Mouse (Mus musculus) erythroblast, embryonic 14.5 days (primary cell): ENCODE data around the gene Smarca2. TPM values are rescaled to one million over a fixed set of nuclear protein-coding genes. Genes with fewer than 3 reads are reported as not detected.

ENCODE experiments used
- H3K27me3 ChIP-seq: 2 replicates; pipeline ENCODE4 v1.6.1; 2012; ENCODE audit warnings: inconsistent platforms; ENCODE audit not compliant: control insufficient read depth
- H3K36me3 ChIP-seq: 2 replicates; pipeline ENCODE4 v1.6.1; 2012; ENCODE audit warnings: mild to moderate bottlenecking, inconsistent platforms; ENCODE audit not compliant: control insufficient read depth
- H3K4me1 ChIP-seq: 2 replicates; pipeline ENCODE4 v1.6.1; 2012; ENCODE audit warnings: inconsistent platforms; ENCODE audit not compliant: control insufficient read depth
- H3K4me3 ChIP-seq: replicated peaks from 2 replicates; pipeline ENCODE3; 2012; ENCODE audit warnings: moderate library complexity, mild to moderate bottlenecking, inconsistent platforms
- H3K9me3 ChIP-seq: 2 replicates; pipeline ENCODE4 v1.6.1; 2012; ENCODE audit warnings: low read length, inconsistent platforms, mixed read lengths; ENCODE audit not compliant: control insufficient read depth
- GATA1 ChIP-seq: IDR thresholded peaks from 2 replicates; pipeline ENCODE4 v1.6.1; 2012; ENCODE audit warnings: low read length, inconsistent platforms, mixed read lengths
- TAL1 ChIP-seq: IDR thresholded peaks from 3 replicates; pipeline ENCODE4 v1.6.1; 2012; ENCODE audit warnings: low read length, inconsistent platforms, mixed read lengths
- polyA plus RNA-seq: library from polyadenylated mRNA; stranded (reverse); fragments of >175 nt; gene quantifications from 2 replicates; pipeline ENCODE4 v1.2.3, GENCODE M21; 2012

Smarca2 gene
- polyA plus RNA-seq, 1 experiment = 0.03 TPM

DNA sequence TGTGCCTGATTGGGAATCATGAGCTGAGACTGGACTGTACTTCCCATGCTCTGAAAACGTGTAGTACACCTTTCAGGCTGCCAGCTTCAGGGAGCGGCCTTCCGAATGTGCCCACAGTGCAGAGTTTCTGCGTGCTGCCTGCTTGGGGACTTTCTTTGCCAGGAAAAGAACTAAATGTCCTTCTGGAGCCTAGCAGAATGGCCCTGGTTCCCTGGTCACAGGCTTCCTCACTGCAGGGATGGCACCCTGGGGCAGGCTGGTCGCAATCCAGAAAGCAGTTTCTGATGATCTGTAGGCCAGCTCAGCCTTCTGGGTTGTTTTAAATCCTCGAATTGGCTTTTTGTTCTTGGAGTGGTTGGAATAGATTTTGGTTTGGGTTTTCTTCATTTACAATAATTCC is 71.1 kb downstream of the Smarca2 start:
- Histone ChIP-seq H3K9me3 (no peaks in the 10 kb centered on the region), H3K27me3 (no peaks in the 10 kb centered on the region), H3K4me3 (no peak overlapping the region), H3K4me1 (no peaks in the 10 kb centered on the region), H3K36me3 (no peaks in the 10 kb centered on the region)
- TF ChIP-seq GATA1 = no peak
- no peak for TF ChIP-seq TAL1

DNA sequence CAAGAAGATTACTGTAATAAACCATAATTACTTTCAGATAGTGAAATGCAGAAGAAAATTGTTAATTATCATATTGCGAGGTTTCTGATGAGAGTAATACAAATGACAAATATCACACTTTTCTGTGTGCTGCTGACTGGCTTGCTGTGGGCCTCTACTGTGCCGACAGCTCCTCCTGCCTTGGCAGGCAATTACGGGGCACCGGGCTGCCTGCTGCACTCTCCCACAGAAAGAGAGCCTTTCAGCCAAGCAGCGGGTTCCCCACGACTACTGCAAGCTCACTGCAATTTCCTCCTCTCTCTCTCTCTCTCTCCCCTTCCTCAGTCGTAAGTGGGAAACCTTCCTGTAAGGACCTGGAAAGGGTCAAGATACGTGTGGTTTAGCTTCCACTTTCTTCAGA is 73.7 kb downstream of the Smarca2 start:
- Histone ChIP-seq H3K4me1 (no peaks in the 10 kb centered on the region), H3K9me3 (no peaks in the 10 kb centered on the region), H3K36me3 (no peaks in the 10 kb centered on the region), H3K4me3 (no peak overlapping the region), H3K27me3 (no peaks in the 10 kb centered on the region)
- TF ChIP-seq GATA1 (no peak), TAL1 (no peak)

DNA sequence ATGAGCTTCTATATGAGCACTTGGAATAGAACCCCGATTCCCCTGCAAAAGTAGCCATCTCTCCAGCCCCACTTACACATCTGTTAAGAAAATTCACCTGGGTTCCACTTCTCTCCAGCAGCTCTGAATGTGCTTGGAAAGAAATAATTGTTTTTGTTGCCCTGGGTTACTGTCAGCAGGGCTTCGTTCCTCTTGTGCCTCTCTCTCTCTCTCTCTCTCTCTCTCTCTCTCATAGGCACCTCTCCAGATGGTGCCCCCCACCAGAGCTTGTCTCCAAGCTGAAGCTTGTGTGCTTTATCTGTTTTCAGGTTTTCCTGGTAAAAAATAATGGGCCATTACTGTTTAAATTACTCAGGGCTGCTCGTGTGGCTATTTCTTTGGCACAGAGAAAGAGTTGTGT is 74.8 kb downstream of the Smarca2 start:
- Histone ChIP-seq H3K9me3 (no peaks in the 10 kb centered on the region), H3K4me3 (no peak overlapping the region), H3K36me3 (no peaks in the 10 kb centered on the region), H3K4me1 (no peaks in the 10 kb centered on the region), H3K27me3 (no peaks in the 10 kb centered on the region)
- TF ChIP-seq TAL1 (no peak), GATA1 (no peak)

GRCm38 (mm10) chr19:26681549-26681948 is 76.7 kb downstream of the Smarca2 start:
- H3K4me1 ChIP-seq = no peaks in the 10 kb centered on the region
- H3K4me3 ChIP-seq = no peak overlapping the region
- no peaks in the 10 kb centered on the region for H3K27me3 ChIP-seq
- H3K9me3 ChIP-seq = no peaks in the 10 kb centered on the region
- no peaks in the 10 kb centered on the region for H3K36me3 ChIP-seq
- TF ChIP-seq GATA1 (no peak), TAL1 (no peak)

- TF ChIP-seq TAL1 = no peak
- no peaks in the 10 kb centered on the region for H3K4me1 ChIP-seq
- no peaks in the 10 kb centered on the region for H3K27me3 ChIP-seq
- no peaks in the 10 kb centered on the region for H3K36me3 ChIP-seq
- no peak overlapping the region for H3K4me3 ChIP-seq
- no peaks in the 10 kb centered on the region for H3K9me3 ChIP-seq
Measured at GRCm38 (mm10) chr19:26682130-26682529, 77.3 kb downstream of the Smarca2 start.

DNA sequence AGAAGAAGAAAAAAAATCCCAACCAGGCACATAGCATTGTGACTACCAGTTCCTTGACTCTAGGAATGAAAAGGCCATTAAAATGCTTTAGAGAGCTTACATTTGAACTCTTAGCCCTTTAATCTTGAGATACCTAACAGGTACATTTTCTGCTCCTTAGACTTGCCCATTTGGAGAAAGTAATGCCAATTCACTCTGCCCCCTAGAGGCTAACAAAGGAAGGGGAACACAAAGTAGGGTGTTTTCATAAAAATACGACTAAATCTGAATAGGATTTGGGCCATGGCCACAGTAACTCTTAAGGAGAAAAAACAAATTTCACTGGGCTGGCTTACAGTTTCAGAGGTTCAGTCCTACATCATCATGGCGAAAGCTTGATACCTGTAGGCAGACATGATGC is 77.9 kb downstream of the Smarca2 start:
- no peak overlapping the region for H3K4me3 ChIP-seq
- H3K36me3 ChIP-seq = no peaks in the 10 kb centered on the region
- no peaks in the 10 kb centered on the region for H3K27me3 ChIP-seq
- no peaks in the 10 kb centered on the region for H3K4me1 ChIP-seq
- H3K9me3 ChIP-seq = no peaks in the 10 kb centered on the region
- no peak for TF ChIP-seq GATA1
- TF ChIP-seq TAL1 = no peak

DNA sequence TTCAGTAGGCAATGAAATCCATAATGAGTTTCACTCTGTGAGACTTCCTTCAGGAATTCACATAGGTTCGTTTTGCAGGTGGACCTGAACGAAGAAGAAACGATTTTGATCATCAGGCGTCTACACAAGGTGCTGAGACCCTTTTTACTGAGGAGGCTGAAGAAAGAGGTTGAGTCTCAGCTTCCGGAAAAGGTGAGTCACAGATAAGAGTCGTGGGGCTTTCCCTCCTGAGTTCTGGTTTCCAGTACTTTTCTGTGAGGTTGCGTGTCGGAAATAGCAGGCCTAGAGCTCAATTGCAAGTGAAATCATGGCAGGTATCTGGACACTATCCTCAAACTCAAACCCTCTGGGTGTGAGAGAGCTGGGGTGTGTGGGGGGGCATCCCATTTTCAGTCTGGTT is 78.9 kb downstream of the Smarca2 start:
- H3K36me3 ChIP-seq = no peaks in the 10 kb centered on the region
- no peaks in the 10 kb centered on the region for H3K9me3 ChIP-seq
- no peaks in the 10 kb centered on the region for H3K4me1 ChIP-seq
- no peaks in the 10 kb centered on the region for H3K27me3 ChIP-seq
- no peak overlapping the region for H3K4me3 ChIP-seq
- TF ChIP-seq TAL1 (no peak), GATA1 (no peak)

DNA sequence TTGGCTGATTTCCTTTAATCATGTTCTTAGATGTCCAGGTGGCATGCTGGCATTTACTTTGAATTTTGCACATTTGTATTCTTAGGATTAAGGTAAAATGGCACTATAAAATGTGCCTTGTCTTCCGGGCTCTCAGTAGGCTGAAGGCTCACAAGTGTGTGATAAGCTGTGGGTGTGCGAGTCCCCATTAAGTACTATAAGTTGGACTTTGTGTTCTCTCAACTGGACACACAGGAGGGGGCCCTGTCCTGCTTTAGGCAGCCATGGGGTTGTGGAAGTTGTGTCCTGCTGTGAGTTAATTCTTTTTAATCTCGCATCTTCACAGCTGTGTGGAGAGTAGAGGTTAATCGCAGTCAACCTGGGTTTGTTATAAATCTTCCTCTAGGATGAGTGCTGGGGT is 85.7 kb downstream of the Smarca2 start:
- Histone ChIP-seq H3K4me3 (no peak overlapping the region), H3K27me3 (no peaks in the 10 kb centered on the region), H3K4me1 (no peaks in the 10 kb centered on the region), H3K36me3 (no peaks in the 10 kb centered on the region), H3K9me3 (no peaks in the 10 kb centered on the region)
- no peak for TF ChIP-seq GATA1
- no peak for TF ChIP-seq TAL1

DNA sequence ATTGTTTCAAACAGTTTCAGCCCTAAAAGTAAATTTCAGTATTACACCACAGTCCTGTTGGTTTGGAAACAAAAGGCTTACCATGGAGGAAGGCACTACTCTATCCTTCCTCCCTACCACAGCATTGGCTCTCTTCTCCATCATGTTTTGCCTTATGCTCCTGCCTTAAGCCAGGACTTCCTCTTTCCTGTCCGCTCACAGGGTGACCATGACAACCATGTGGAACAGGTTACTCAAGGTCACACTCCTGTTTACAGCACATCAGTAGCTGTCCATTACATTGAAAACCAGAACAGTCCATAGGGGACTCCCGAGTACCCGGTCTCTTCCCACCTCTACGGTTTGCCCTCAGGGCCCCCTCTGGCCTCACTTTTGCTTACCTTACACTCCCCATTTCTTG is 92.3 kb downstream of the Smarca2 start:
- H3K9me3 ChIP-seq = no peaks in the 10 kb centered on the region
- TF ChIP-seq TAL1 (no peak), GATA1 (no peak)
- H3K4me3 ChIP-seq = no peak overlapping the region
- H3K36me3 ChIP-seq = no peaks in the 10 kb centered on the region
- no peaks in the 10 kb centered on the region for H3K4me1 ChIP-seq
- no peaks in the 10 kb centered on the region for H3K27me3 ChIP-seq

GRCm38 (mm10) chr19:26704545-26705209 is 99.8 kb downstream of the Smarca2 start:
- no peak for TF ChIP-seq GATA1
- no peak for TF ChIP-seq TAL1
- Histone ChIP-seq H3K36me3 (no peaks in the 10 kb centered on the region), H3K9me3 (no peaks in the 10 kb centered on the region)

DNA sequence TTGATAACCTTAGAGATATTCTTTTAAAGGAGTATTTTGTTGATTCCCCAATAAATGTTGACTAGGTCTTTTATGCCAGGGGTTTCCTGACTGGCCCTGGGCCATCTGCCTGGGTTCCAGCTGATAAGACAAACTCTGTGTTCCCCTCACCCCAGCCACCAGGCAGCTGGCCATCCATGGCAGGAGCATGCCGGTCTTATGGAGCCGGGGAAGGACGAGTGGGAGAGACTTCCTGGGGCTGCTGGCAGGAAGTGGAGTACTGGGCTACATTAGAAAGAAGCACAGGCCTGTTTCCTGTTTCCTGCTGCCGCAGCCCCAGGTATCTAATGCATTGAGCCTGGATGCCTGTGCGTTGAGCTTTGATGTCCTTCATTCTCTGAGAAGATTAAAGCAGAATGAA is 102.1 kb downstream of the Smarca2 start:
- Histone ChIP-seq H3K4me1 (no peaks in the 10 kb centered on the region; the same call in 1 of the 2 replicates), H3K27me3 (no peaks in the 10 kb centered on the region), H3K36me3 (no peaks in the 10 kb centered on the region), H3K9me3 (no peaks in the 10 kb centered on the region), H3K4me3 (no peak overlapping the region)
- TF ChIP-seq TAL1 = no peak
- TF ChIP-seq GATA1 = no peak

More at GRCm38 (mm10) chr19:26704545-26705209, 99.8 kb downstream of the Smarca2 start:
- Histone ChIP-seq H3K4me3 (no peak overlapping the region), H3K4me1 (no peaks in the 10 kb centered on the region; the same call in 1 of the 2 replicates), H3K27me3 (no peaks in the 10 kb centered on the region)
